Mouse (Mus musculus): ENCODE data around the gene Plk3. TPM values are rescaled to one million over a fixed set of nuclear protein-coding genes. Genes with fewer than 3 reads are reported as not detected.

The Plk3 gene
- polyA plus RNA-seq, 1 experiment from 2014 or later: 3.4 TPM

- H3K4me1 ChIP-seq (ENCODE audit: control insufficient read depth, insufficient read depth, low read length): peaks cover 5% of the 10 kb centered on the region
- no peak overlapping the region for H3K4me3 ChIP-seq (replicated peaks; ENCODE audit: low read length)
- WGBS: 83% methylated on average over 5 of the region's 5 CpGs
- H3K9ac ChIP-seq (ENCODE audit: low read length): no peak overlapping the region
- H3K27ac ChIP-seq (ENCODE audit: low read length): no peak overlapping the region
- no peaks in the 10 kb centered on the region for H3K27me3 ChIP-seq (ENCODE audit: control insufficient read depth, insufficient read depth, low read length)
- H3K4me2 ChIP-seq (ENCODE audit: low read depth, low read length): no peak overlapping the region
- H3K9me3 ChIP-seq (replicated peaks; ENCODE audit: control insufficient read depth, low read length): no peaks in the 10 kb centered on the region
- ATAC-seq (ENCODE audit: insufficient read depth, low FRiP score): no peak
- H3K36me3 ChIP-seq (ENCODE audit: control insufficient read depth, insufficient read depth, low read length): no peaks in the 10 kb centered on the region
Observed at GRCm38 (mm10) chr4:117115592-117115991, 18.2 kb downstream of the Plk3 start.

DNA sequence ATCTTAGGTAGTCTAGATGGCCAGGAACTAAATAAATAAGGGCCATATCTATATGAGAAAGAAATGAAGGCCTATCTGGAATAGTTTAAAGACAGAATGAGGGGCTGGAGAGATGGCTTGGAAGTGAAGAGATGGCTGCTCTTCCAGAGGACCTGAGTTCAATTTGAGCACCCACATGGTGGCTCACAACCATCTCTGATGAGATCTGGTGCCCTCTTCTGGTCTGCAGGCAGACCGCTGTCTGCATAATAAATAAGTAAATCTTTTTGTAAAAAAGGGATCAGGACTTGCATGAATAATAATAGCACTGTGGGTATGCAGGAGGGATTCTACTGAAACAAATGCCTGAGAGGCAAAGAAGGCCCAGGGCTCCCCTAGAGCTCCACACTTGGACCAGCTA is 20.5 kb downstream of the Plk3 start:
- no peak for ATAC-seq (ENCODE audit: insufficient read depth, low FRiP score)
- no peaks in the 10 kb centered on the region for H3K4me1 ChIP-seq (ENCODE audit: control insufficient read depth, insufficient read depth, low read length)
- no peaks in the 10 kb centered on the region for H3K36me3 ChIP-seq (ENCODE audit: control insufficient read depth, insufficient read depth, low read length)
- no peak overlapping the region for H3K27ac ChIP-seq (ENCODE audit: low read length)
- no peak overlapping the region for H3K4me2 ChIP-seq (ENCODE audit: low read depth, low read length)
- 86% methylated on average over 1 of the region's 1 CpGs for WGBS
- H3K4me3 ChIP-seq (replicated peaks; ENCODE audit: low read length): no peak overlapping the region
- H3K27me3 ChIP-seq (ENCODE audit: control insufficient read depth, insufficient read depth, low read length): no peaks in the 10 kb centered on the region
- H3K9ac ChIP-seq (ENCODE audit: low read length): no peak overlapping the region
- H3K9me3 ChIP-seq (replicated peaks; ENCODE audit: control insufficient read depth, low read length): no peaks in the 10 kb centered on the region

DNA sequence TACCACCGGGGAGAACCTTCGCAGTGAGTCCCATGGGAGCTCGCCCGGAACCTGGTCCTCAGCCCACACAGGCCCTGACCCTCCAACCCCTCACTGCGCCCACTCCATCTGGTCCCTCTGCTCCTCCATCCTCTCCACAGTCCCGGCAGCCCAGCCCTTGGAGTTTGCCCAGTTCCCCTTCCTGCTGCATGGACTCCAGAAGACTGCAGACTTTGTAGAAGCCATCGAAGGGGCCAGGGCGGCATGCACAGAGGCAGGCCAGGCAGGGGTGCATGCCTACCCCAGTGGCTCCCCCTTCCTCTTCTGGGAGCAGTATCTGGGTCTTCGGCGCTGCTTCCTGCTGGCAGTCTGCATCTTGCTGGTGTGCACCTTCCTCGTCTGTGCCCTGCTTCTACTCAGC is 22.8 kb downstream of the Plk3 start:
- Histone ChIP-seq H3K27ac (ENCODE audit: low read length) (no peak overlapping the region), H3K27me3 (ENCODE audit: control insufficient read depth, insufficient read depth, low read length) (no peaks in the 10 kb centered on the region), H3K36me3 (ENCODE audit: control insufficient read depth, insufficient read depth, low read length) (peaks cover 3% of the 10 kb centered on the region; the same call in 1 of the 2 replicates), H3K9ac (ENCODE audit: low read length) (no peak overlapping the region), H3K4me2 (ENCODE audit: low read depth, low read length) (no peak overlapping the region), H3K9me3 (replicated peaks; ENCODE audit: control insufficient read depth, low read length) (no peaks in the 10 kb centered on the region), H3K4me3 (replicated peaks; ENCODE audit: low read length) (no peak overlapping the region), H3K4me1 (ENCODE audit: control insufficient read depth, insufficient read depth, low read length) (no peaks in the 10 kb centered on the region)
- no peak for ATAC-seq (ENCODE audit: insufficient read depth, low FRiP score)
- WGBS: 92% methylated on average over 11 of the region's 11 CpGs

- H3K9me3 ChIP-seq (replicated peaks; ENCODE audit: control insufficient read depth, low read length): no peaks in the 10 kb centered on the region
- H3K4me3 ChIP-seq (replicated peaks; ENCODE audit: low read length): no peak overlapping the region
- H3K36me3 ChIP-seq (ENCODE audit: control insufficient read depth, insufficient read depth, low read length): peaks cover 3% of the 10 kb centered on the region; the same call in 1 of the 2 replicates
- H3K4me1 ChIP-seq (ENCODE audit: control insufficient read depth, insufficient read depth, low read length): no peaks in the 10 kb centered on the region
- ATAC-seq (ENCODE audit: insufficient read depth, low FRiP score): no peak
- H3K27me3 ChIP-seq (ENCODE audit: control insufficient read depth, insufficient read depth, low read length): no peaks in the 10 kb centered on the region
- no peak overlapping the region for H3K27ac ChIP-seq (ENCODE audit: low read length)
- 91% methylated on average over 13 of the region's 13 CpGs for whole genome bisulfite sequencing
- no peak overlapping the region for H3K4me2 ChIP-seq (ENCODE audit: low read depth, low read length)
- no peak overlapping the region for H3K9ac ChIP-seq (ENCODE audit: low read length)
Observed at GRCm38 (mm10) chr4:117110249-117110648, 23.5 kb downstream of the Plk3 start.

DNA sequence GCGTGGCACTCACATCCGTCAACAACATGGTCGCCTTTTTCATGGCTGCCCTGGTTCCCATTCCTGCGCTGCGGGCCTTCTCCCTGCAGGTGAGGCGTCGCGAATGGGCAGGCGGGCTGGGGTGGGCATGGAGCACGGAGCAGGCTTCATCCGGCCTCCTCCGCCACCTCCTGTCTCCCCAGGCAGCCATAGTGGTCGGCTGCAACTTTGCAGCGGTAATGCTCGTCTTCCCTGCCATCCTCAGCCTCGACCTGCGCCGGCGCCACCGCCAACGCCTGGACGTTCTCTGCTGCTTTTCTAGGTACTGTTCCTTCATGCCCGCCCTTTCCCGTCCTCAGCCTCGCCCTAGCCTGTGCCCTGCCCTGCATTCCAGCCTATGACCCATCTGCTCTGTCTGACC is 24.4 kb downstream of the Plk3 start:
- Histone ChIP-seq H3K4me2 (ENCODE audit: low read depth, low read length) (no peak overlapping the region), H3K27ac (ENCODE audit: low read length) (no peak overlapping the region), H3K4me3 (replicated peaks; ENCODE audit: low read length) (no peak overlapping the region), H3K4me1 (ENCODE audit: control insufficient read depth, insufficient read depth, low read length) (no peaks in the 10 kb centered on the region), H3K27me3 (ENCODE audit: control insufficient read depth, insufficient read depth, low read length) (no peaks in the 10 kb centered on the region), H3K36me3 (ENCODE audit: control insufficient read depth, insufficient read depth, low read length) (peaks cover 3% of the 10 kb centered on the region; the same call in 1 of the 2 replicates), H3K9me3 (replicated peaks; ENCODE audit: control insufficient read depth, low read length) (no peaks in the 10 kb centered on the region), H3K9ac (ENCODE audit: low read length) (no peak overlapping the region)
- WGBS: 94% methylated on average over 25 of the region's 25 CpGs
- ATAC-seq (ENCODE audit: insufficient read depth, low FRiP score): no peak

DNA sequence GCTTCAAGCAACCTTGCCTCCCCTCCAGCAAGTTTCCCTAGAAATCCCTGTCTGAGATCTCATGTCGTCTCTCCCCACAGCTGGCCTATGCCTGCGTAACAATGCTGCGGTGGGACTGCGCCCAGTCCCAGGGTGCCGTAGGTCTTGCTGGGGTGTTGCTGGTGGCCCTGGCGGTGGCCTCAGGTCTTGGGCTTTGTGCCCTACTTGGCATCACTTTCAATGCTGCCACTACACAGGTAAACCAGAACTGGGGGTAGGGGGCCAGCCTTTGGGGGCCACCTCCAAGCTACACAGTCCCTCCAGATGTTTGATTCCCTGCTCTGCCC is 25.3 kb downstream of the Plk3 start:
- Histone ChIP-seq H3K4me3 (replicated peaks; ENCODE audit: low read length) (no peak overlapping the region), H3K4me1 (ENCODE audit: control insufficient read depth, insufficient read depth, low read length) (no peaks in the 10 kb centered on the region), H3K27ac (ENCODE audit: low read length) (no peak overlapping the region), H3K4me2 (ENCODE audit: low read depth, low read length) (no peak overlapping the region), H3K27me3 (ENCODE audit: control insufficient read depth, insufficient read depth, low read length) (no peaks in the 10 kb centered on the region), H3K9me3 (replicated peaks; ENCODE audit: control insufficient read depth, low read length) (no peaks in the 10 kb centered on the region), H3K36me3 (ENCODE audit: control insufficient read depth, insufficient read depth, low read length) (peaks cover 3% of the 10 kb centered on the region; the same call in 1 of the 2 replicates), H3K9ac (ENCODE audit: low read length) (no peak overlapping the region)
- ATAC-seq (ENCODE audit: insufficient read depth, low FRiP score): no peak
- 93% methylated on average over 6 of the region's 6 CpGs for WGBS

GRCm38 (mm10) chr4:117107813-117108523 is 25.8 kb downstream of the Plk3 start:
- no peak overlapping the region for H3K9ac ChIP-seq (ENCODE audit: low read length)
- no peaks in the 10 kb centered on the region for H3K27me3 ChIP-seq (ENCODE audit: control insufficient read depth, insufficient read depth, low read length)
- no peak overlapping the region for H3K4me2 ChIP-seq (ENCODE audit: low read depth, low read length)
- ATAC-seq (ENCODE audit: insufficient read depth, low FRiP score): no peak
- WGBS: 91% methylated on average over 18 of the region's 18 CpGs
- no peaks in the 10 kb centered on the region for H3K9me3 ChIP-seq (replicated peaks; ENCODE audit: control insufficient read depth, low read length)
- peaks cover 3% of the 10 kb centered on the region; the same call in 1 of the 2 replicates for H3K36me3 ChIP-seq (ENCODE audit: control insufficient read depth, insufficient read depth, low read length)
- H3K27ac ChIP-seq (ENCODE audit: low read length): no peak overlapping the region
- no peaks in the 10 kb centered on the region for H3K4me1 ChIP-seq (ENCODE audit: control insufficient read depth, insufficient read depth, low read length)
- H3K4me3 ChIP-seq (replicated peaks; ENCODE audit: low read length): no peak overlapping the region

GRCm38 (mm10) chr4:117105127-117105526 is 28.6 kb downstream of the Plk3 start:
- H3K4me1 ChIP-seq (ENCODE audit: control insufficient read depth, insufficient read depth, low read length): no peaks in the 10 kb centered on the region
- no peak overlapping the region for H3K4me2 ChIP-seq (ENCODE audit: low read depth, low read length)
- peaks cover 3% of the 10 kb centered on the region; the same call in 1 of the 2 replicates for H3K36me3 ChIP-seq (ENCODE audit: control insufficient read depth, insufficient read depth, low read length)
- ATAC-seq (ENCODE audit: insufficient read depth, low FRiP score): no peak
- no peaks in the 10 kb centered on the region for H3K27me3 ChIP-seq (ENCODE audit: control insufficient read depth, insufficient read depth, low read length)
- H3K9me3 ChIP-seq (replicated peaks; ENCODE audit: control insufficient read depth, low read length): no peaks in the 10 kb centered on the region
- H3K9ac ChIP-seq (ENCODE audit: low read length): no peak overlapping the region
- 63% methylated on average over 10 of the region's 10 CpGs for WGBS
- H3K27ac ChIP-seq (ENCODE audit: low read length): no peak overlapping the region
- no peak overlapping the region for H3K4me3 ChIP-seq (replicated peaks; ENCODE audit: low read length)

- Histone ChIP-seq H3K36me3 (ENCODE audit: control insufficient read depth, insufficient read depth, low read length) (peaks cover 3% of the 10 kb centered on the region; the same call in 1 of the 2 replicates), H3K4me2 (ENCODE audit: low read depth, low read length) (no peak overlapping the region), H3K4me1 (ENCODE audit: control insufficient read depth, insufficient read depth, low read length) (no peaks in the 10 kb centered on the region), H3K27ac (ENCODE audit: low read length) (no peak overlapping the region), H3K9ac (ENCODE audit: low read length) (no peak overlapping the region), H3K4me3 (replicated peaks; ENCODE audit: low read length) (no peak overlapping the region), H3K27me3 (ENCODE audit: control insufficient read depth, insufficient read depth, low read length) (no peaks in the 10 kb centered on the region), H3K9me3 (replicated peaks; ENCODE audit: control insufficient read depth, low read length) (no peaks in the 10 kb centered on the region)
- 82% methylated on average over 10 of the region's 10 CpGs for WGBS
- no peak for ATAC-seq (ENCODE audit: insufficient read depth, low FRiP score)
Observed at GRCm38 (mm10) chr4:117104672-117105071, 29.1 kb downstream of the Plk3 start.
